Mouse (Mus musculus): ENCODE measurements at regions not wholly inside any gene's neighbourhood (a gene's known extent, or its start where the extent isn't known, plus 50 kb on each side); places are given as distances from the start of the nearest gene placed in this dataset.

DNA sequence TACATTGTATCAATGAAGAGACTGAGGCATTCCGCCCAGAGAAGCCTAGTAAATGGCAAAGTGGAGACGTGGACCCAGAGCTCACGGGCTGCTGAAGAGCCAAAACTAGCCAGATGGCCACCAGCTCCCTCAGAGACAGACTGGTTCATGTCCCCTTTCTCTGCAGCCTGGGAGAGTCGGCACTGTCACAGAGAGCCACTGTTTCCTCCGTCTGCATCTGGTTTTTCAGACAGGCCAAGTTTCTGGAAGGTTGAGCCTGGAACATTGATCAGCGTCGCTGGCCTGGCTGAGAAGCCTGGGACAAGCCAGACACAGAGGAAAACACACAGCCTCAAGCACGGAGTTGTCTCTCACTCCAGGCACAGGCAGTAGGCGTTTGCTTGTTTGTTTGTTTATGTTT is 83.4 kb upstream of the 1700021F07Rik start:
- TF ChIP-seq CTCF (IDR thresholded peaks at IDR 0.05; ENCODE audit: low read depth) (no peak), EP300 (optimal IDR thresholded peaks at IDR 0.05) (no peak)

All from stomach, postnatal 0 days (tissue).